Mouse (Mus musculus) gastrocnemius, adult 8-10 months (tissue): ENCODE data around the gene Rpap1. TPM values are rescaled to one million over a fixed set of nuclear protein-coding genes. Genes with fewer than 3 reads are reported as not detected.
"Not testable (repeated sequence)": the region's sequence is repeated elsewhere in the genome, so short reads cannot be mapped to it uniquely, and the experiment has no call there.

ENCODE experiments used
- DNase-seq, 2 experiments: peaks; one replicate each; pipeline ENCODE4 v3.0.0; 2022; ENCODE audit warnings: low spot score in 2 of 2
- total RNA-seq, 4 experiments: library from RNA; stranded (reverse); gene quantifications; 2 replicates each; pipeline ENCODE4 v1.2.4; 2022

Rpap1 gene
- total RNA-seq, 4 experiments from 2014 or later: 14.2 to 17.0 (median 16.2) TPM

DNA sequence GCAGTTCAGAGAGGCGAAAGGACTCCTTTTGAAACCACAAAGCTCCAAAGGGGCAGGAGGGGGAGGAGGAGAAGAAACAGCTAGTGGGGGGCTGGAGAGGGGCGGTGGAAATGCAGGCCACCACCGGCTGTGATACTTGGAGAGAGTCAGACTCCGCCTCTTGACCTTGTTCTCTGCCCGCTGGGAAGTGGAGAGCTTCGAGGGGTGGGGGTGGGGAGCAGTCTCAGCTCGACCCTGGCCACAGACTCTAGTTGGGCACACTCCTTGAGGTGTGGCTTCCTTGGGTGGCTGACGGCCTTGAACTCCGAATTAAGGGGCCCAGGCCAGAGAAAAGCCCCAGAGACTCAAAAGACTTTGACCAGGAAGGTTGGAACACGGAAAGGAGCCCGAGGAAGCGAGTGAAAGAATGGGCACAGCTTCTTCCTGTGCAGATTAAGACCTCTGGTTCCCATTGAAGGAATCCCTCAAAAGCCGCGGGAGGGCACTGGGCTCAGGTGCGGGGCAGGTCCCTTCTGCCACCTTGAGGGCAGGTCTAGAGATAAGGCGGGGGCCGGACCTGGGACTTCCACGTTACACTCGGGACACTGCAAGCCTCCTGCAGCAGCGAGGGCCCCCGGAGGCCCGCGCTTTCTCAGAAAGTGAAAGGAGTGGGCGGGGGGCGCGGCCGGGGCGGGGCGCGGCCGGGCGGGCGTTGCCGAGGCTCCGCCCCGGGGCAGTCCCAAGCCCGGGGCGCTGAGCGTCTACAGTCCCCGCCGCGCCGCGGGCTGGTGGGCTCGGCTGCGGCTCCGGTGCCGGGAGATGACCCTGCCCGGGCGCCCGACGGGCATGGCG is 45.5 kb downstream of the Rpap1 start, which contains the start of gene Itpka:
Gene Itpka, plus strand, starts transcription at position 757 of the 831 bp plus-strand sequence.
- DNase-seq: peak in 1 of 2 experiments; percentile 19

DNA sequence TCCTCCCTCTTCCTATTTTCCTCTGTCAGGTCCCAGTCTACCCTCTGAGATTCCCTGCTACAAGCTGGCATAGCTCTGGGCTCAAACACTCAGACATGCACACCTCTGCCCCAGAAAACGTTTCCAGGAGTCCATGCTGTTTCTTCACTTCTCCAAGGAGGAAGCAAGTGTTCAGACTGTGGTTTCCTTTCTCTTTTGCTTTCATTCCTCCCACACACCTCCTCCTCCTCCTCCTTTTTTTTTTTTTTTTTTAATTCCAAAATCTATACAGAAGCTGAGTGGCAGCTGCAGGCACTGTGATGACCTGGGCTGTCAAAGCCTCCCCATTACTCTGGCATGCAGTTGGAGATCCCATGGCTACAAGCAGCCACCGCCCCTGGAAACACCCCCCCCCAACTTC is 46.8 kb downstream of the Rpap1 start:
- DNase-seq: no peak

DNA sequence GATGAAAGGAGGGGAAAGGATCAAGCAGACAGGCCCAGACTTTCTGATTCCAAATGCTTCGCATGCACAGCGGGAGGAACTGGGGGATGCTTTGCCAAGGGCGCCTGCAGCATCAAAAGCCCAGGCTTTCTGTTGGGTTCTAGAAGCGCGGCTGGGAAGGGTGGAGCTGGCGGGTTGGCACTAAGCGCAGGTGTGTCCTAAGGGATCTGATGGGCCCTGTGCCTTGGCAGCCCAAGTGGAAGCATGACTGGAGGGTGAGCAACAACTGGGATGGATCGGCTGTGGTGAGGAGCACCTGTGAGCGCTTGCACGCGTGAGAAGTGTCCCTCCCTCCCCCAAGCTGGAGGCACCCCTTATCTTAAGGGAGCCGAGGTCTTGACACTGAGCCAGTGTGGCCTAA is 50.2 kb downstream of the Rpap1 start:
- DNase-seq: no peak

DNA sequence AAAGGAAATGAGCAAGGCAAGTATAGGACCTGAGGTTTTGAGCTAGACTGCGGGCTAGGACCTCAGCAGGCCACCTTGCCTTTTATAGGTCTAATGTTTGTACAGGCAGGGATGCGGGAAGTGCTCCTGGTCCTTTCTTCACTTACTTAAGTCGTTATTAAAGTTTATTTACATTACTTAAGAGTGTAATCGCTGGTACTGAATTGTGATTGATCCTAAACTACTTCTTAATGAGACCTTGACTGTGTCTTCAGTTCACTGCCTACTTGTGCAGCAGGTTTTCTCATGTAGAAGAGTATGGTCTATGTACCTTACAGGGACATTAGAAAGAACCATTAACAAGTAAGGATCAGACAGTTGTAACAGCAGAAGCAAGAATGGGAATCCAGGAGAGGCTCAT is 56.6 kb downstream of the Rpap1 start:
- no peak for DNase-seq

DNA sequence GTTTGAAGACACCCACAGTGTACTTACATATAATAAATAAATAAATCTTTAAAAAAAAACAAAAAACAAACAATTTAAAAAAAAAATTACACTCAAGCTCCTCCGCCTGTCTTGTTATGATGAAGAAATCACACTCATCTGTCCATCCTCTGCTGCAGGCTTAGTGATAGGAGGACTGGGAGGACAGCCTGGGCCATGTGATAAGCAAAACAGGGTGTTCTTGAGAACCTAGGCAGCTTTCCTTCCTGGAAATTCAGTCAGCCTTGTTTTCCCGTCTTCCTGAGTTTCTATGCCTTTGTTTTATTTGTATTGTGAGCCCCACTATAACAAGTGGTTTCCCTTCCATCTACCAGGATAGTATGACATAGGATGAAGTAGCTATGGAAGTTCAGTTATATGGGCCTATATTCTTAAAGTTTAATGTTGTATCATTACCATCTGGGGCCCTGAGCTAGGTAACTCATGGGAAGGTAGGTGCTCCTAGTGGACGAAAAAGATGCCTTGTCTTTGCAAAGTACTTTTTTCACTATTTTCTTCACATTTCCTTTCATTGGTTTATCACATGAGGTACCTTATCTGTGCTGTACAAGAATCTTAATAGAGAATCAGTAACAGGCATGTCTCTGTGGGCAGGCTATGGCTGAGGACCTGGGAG is 59.4 kb downstream of the Rpap1 start:
- DNase-seq: no peak

DNA sequence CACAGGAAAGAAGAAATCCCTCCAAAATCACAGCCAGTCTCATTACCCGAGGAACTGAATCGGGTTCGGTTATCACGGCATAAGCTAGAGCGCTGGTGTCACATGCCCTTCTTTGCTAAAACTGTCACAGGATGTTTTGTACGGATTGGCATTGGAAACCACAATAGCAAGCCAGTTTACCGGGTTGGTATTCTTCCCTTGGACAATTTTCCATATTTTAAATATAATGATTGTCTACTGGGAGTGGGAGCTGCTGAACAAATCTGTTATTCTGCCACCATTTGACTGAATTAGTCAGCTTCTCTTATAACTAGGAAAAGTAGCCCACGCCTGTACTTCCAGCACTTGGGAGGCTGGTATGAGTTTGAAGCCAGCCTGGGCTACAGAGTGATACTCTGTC is 66.3 kb downstream of the Rpap1 start:
- no peak for DNase-seq

DNA sequence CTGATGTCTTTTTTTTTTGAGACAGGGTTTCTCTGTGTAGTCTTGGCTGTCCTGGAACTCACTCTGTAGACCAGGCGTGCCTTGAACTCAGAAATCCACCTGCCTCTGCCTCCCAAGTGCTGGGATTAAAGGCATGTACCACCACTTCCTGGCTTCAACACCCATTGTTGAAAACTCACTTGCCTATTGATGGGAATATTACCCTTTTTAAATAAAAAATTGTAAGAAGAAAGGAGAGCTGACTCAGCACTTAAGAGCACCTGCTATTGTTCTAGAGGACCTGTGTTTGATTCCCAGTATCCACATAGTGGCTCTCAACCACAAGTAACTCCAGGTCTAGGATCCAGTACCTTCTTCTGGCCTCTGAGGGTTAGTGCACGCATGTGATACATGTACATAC is 71.5 kb downstream of the Rpap1 start:
- DNase-seq: not testable (repeated sequence)

Other genes starting within 250 kb of the Rpap1 start
- 1 to 10 TPM in 3 of 4 experiments, under 1 TPM in 1; 0.85 to 2.0 (median 1.2) TPM for gene Exd1, start 239.9 kb downstream of the Rpap1 start, total RNA-seq
- gene Chp1, start 239.8 kb downstream of the Rpap1 start, total RNA-seq: 10 to 100 TPM; 72.7 to 85.9 (median 82.5) TPM
- under 1 TPM in 2 of 4 experiments, not detected in 2; 0.10 to 0.38 TPM for gene Nusap1, start 169.2 kb downstream of the Rpap1 start, total RNA-seq
- gene Oip5, start 169.1 kb downstream of the Rpap1 start, total RNA-seq: under 1 TPM in 1 of 4 experiments, not detected in 3; 0.27 TPM
- gene Ndufaf1, start 124.7 kb downstream of the Rpap1 start, total RNA-seq: 10 to 100 TPM; 41.9 to 47.7 (median 45.5) TPM
- gene Rtf1, start 112.5 kb downstream of the Rpap1 start, total RNA-seq: 10 to 100 TPM; 21.3 to 27.2 (median 24.9) TPM
- gene Itpka, start 45.2 kb downstream of the Rpap1 start, total RNA-seq: not detected
- not detected for gene Ltk, start 27.1 kb downstream of the Rpap1 start, total RNA-seq
- gene Tyro3, start 10.2 kb upstream of the Rpap1 start, total RNA-seq: under 1 TPM; 0.29 to 0.74 (median 0.46) TPM
- gene Mga, start 109.7 kb upstream of the Rpap1 start, total RNA-seq: 10 to 100 TPM; 24.9 to 49.9 (median 31.8) TPM
- gene Mapkbp1, start 185.2 kb upstream of the Rpap1 start, total RNA-seq: 1 to 10 TPM; 6.0 to 8.4 (median 6.5) TPM
- 1 to 10 TPM; 1.8 to 3.0 (median 2.4) TPM for gene Jmjd7, start 239.9 kb upstream of the Rpap1 start, total RNA-seq
- gene Gm28042, start 240.0 kb upstream of the Rpap1 start, total RNA-seq: 1 to 10 TPM in 1 of 4 experiments, under 1 TPM in 2, not detected in 1; 0.22 to 1.1 (median 0.74) TPM
- 1 to 10 TPM in 3 of 4 experiments, under 1 TPM in 1; 0.11 to 1.6 (median 1.1) TPM for gene Pla2g4b, start 245.9 kb upstream of the Rpap1 start, total RNA-seq